Mouse (Mus musculus) testis, postnatal 14 days (tissue): Measurements from ENCODE around the gene 1700042G07Rik.
A peak's percentile ranks its signal among the peaks of the same experiment; 100 is the strongest.
"Not testable (repeated sequence)": the region's sequence is repeated elsewhere in the genome, so short reads cannot be mapped to it uniquely, and the experiment has no call there.

Experiments
- DNase-seq: peaks from one replicate; pipeline ENCODE4 v3.0.0; 2021; ENCODE audit warnings: low spot score

The 1700042G07Rik gene

GRCm38 (mm10) chr4:116208891-116209290 lies 35.7 kb downstream of the 1700042G07Rik start:
- DNase-seq, result no peak

GRCm38 (mm10) chr4:116215895-116216605 lies 42.9 kb downstream of the 1700042G07Rik start:
- no peak for DNase-seq

GRCm38 (mm10) chr4:116217046-116217445 lies 43.9 kb downstream of the 1700042G07Rik start:
- no peak for DNase-seq

- DNase-seq, result not testable (repeated sequence)
Observed at GRCm38 (mm10) chr4:116217661-116218060, 44.5 kb downstream of the 1700042G07Rik start.

- no peak for DNase-seq
Observed at GRCm38 (mm10) chr4:116219056-116219455, 45.9 kb downstream of the 1700042G07Rik start.

- no peak for DNase-seq
Observed at GRCm38 (mm10) chr4:116220071-116220650, 47.0 kb downstream of the 1700042G07Rik start.

GRCm38 (mm10) chr4:116220780-116221139 lies 47.6 kb downstream of the 1700042G07Rik start:
- DNase-seq, result no peak

- DNase-seq, result peak; percentile 99
Observed at GRCm38 (mm10) chr4:116221140-116221851, 48.1 kb downstream of the 1700042G07Rik start, which contains the start of gene Pik3r3. Pik3r3 (plus strand) TSS chr4:116221618.

- DNase-seq, result no peak
Observed at GRCm38 (mm10) chr4:116221996-116222842, 49.0 kb downstream of the 1700042G07Rik start.

GRCm38 (mm10) chr4:116222843-116223119 lies 49.6 kb downstream of the 1700042G07Rik start:
- no peak for DNase-seq
